10 mouse cellular contexts compared by ENCODE assay signal in the genomic region with DNA sequence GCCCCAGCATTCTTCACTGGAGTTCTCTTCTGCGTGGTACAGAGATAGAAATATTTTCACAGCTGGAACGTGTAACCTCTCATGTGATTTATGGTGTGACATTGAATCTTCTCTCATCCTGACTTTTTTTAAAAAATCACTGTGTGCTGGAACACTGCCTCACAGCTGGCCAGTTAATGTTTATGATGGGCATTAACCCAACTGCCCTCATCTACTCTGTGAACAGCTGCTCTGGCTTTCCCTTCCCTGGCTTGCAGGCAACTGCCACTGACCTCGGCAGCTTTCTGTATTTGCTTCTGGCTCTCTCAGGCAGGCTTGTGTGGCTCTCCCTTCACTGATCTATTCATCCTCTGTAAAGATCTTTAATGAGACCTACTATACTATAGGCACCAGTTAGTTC.
DNase-seq lines count a peak whose midpoint lies in the region; ATAC-seq lines count a peak whose summit lies in the region.
"Had no signal": no experiment of that assay in that cellular context is flagged by ENCODE, and none has a peak within 500 bp of the region (broad histone marks: within the 10 kb centered on the region; RNA-seq: fewer than 3 reads in every experiment).

No protein-coding gene starts in this region.

- no peaks in the 10 kb centered on the region for H3K4me1 ChIP-seq in heart, embryonic 11.5 days (ENCODE audit: control insufficient read depth, insufficient read depth, low read length)
- H3K4me1 ChIP-seq in lung, embryonic 16.5 days (replicated peaks; ENCODE audit: control insufficient read depth, insufficient read depth, low read length): no peaks in the 10 kb centered on the region
- H3K4me1 ChIP-seq: liver, embryonic 15.5 days had no signal

- peak; percentile 20 to 22 for DNase-seq in heart, adult 18-20 months
- DNase-seq in embryo, embryonic 10.5 days (ENCODE audit: low spot score): peak; percentile 41
- DNase-seq in heart, postnatal 25 days (ENCODE audit: low spot score): peak; percentile 5
- no peak for DNase-seq in adrenal gland, postnatal 4 days (ENCODE audit: low spot score in 2 of 2)
- no peak for DNase-seq in thymus, postnatal 10 days (ENCODE audit: low spot score in 2 of 2)
- DNase-seq in T-cell, adult 2 months (ENCODE audit: low spot score): no peak

- WGBS in heart, embryonic 11.5 days (ENCODE audit: insufficient replicate concordance): 47% methylated on average over 3 of the region's 3 CpGs
- 16% methylated on average over 3 of the region's 3 CpGs for WGBS in lung, embryonic 16.5 days

- H3K9ac ChIP-seq in heart, embryonic 11.5 days (ENCODE audit: low read depth, low read length): no peak overlapping the region
- no peak overlapping the region for H3K9ac ChIP-seq in lung, embryonic 16.5 days (ENCODE audit: low read length)
- H3K9ac ChIP-seq: liver, embryonic 15.5 days had no signal

- no peak for ATAC-seq in heart, embryonic 11.5 days (replicated peaks; ENCODE audit: insufficient number of reproducible peaks, low FRiP score, low TSS enrichment)
- peak; percentile 76 for ATAC-seq in lung, embryonic 16.5 days (ENCODE audit: low read depth)
- ATAC-seq: Patski had no signal

- intact Hi-C loops in heart, postnatal 25 days (cut with DNase I): no loop called here

- no peak overlapping the region for H3K4me3 ChIP-seq in heart, embryonic 11.5 days (ENCODE audit: low read depth, low read length)
- no peak overlapping the region for H3K4me3 ChIP-seq in lung, embryonic 16.5 days (ENCODE audit: low read length)
- H3K4me3 ChIP-seq: liver, embryonic 15.5 days had no signal

- H3K27ac ChIP-seq in heart, embryonic 11.5 days (ENCODE audit: low read depth, low read length): no peak overlapping the region
- H3K27ac ChIP-seq in lung, embryonic 16.5 days (ENCODE audit: low read length): no peak overlapping the region
- H3K27ac ChIP-seq: liver, embryonic 15.5 days had no signal

- H3K36me3 ChIP-seq in heart, embryonic 11.5 days (ENCODE audit: control insufficient read depth, insufficient read depth, low read length): no peaks in the 10 kb centered on the region
- no peaks in the 10 kb centered on the region for H3K36me3 ChIP-seq in lung, embryonic 16.5 days (ENCODE audit: control insufficient read depth, insufficient read depth, low read length)
- H3K36me3 ChIP-seq: liver, embryonic 15.5 days had no signal

- H3K27me3 ChIP-seq in heart, embryonic 11.5 days (ENCODE audit: control insufficient read depth, insufficient read depth, low read length): no peaks in the 10 kb centered on the region
- H3K27me3 ChIP-seq in lung, embryonic 16.5 days (ENCODE audit: control insufficient read depth, insufficient read depth, low read depth, low read length): no peaks in the 10 kb centered on the region
- H3K27me3 ChIP-seq: liver, embryonic 15.5 days had no signal

- no peaks in the 10 kb centered on the region for H3K9me3 ChIP-seq in heart, embryonic 11.5 days (replicated peaks; ENCODE audit: control insufficient read depth, low read length)
- no peaks in the 10 kb centered on the region for H3K9me3 ChIP-seq in lung, embryonic 16.5 days (ENCODE audit: control insufficient read depth, low read length)
- H3K9me3 ChIP-seq: liver, embryonic 15.5 days had no signal

- H3K4me2 ChIP-seq in heart, embryonic 11.5 days: no peak overlapping the region
- no peak overlapping the region for H3K4me2 ChIP-seq in lung, embryonic 16.5 days (ENCODE audit: low read depth, low read length)
- H3K4me2 ChIP-seq: liver, embryonic 15.5 days had no signal

Comparison
In these comparisons a context has a peak if more than half of its experiments do, and no peak if none do; other contexts are left out.
1. DNase-seq: peak in heart, adult 18-20 months (2 of 2), embryo, embryonic 10.5 days (single experiment) and heart, postnatal 25 days (single experiment); none in adrenal gland, postnatal 4 days (0 of 2), thymus, postnatal 10 days (0 of 2) and T-cell, adult 2 months (single experiment).